In genomic region chr10:86730823-86731499, GRCm38 (mm10) we compare ENCODE assay signal across 8 mouse cellular contexts. TPM values are rescaled to one million over a fixed set of nuclear protein-coding genes. Genes with fewer than 3 reads are reported as not detected.
DNase-seq lines count a peak whose midpoint lies in the region; ATAC-seq lines count a peak whose summit lies in the region.

No protein-coding gene starts in this region.

- DNase-seq in adrenal gland, adult 18-20 months (ENCODE audit: low spot score in 2 of 2) = peak; percentile 79 to 88
- peak; percentile 93 for DNase-seq in embryo, embryonic 10.5 days (ENCODE audit: low spot score)
- peak; percentile 79 for DNase-seq in gastrocnemius, postnatal 14 days
- DNase-seq in left cerebral cortex, postnatal 10 days (ENCODE audit: extremely low spot score in 1 of 2, low spot score in 2 of 2) = peak; percentile 76 to 85
- peak; percentile 90 for DNase-seq in right cerebral cortex, postnatal 14 days
- peak; percentile 87 for DNase-seq in urinary bladder, postnatal 25 days (ENCODE audit: low spot score)

- peak; percentile 38 for ATAC-seq in inflammation-experienced regulatory T-cells, adult 6 months
- peak; percentile 61 for ATAC-seq in megakaryocyte progenitor cell, adult 5-6 weeks (replicated peaks; ENCODE audit: poor library complexity)

- intact Hi-C loops in gastrocnemius, postnatal 14 days (cut with DNase I; ENCODE audit: low total_unique reads) = loop anchor here (10.0 kb wide), 1 partner anchor 96 kb away; no protein-coding TSS in a partner anchor
- intact Hi-C loops in left cerebral cortex, postnatal 10 days (cut with DNase I) = loop anchor here (10.0 kb wide), 1 partner anchor 256 kb away; no protein-coding TSS in a partner anchor

RNA-seq across cellular contexts. Expression of gene Ttc41, which starts 25.4 kb away (rescaled TPM):
- total RNA-seq in adrenal gland, adult 18-20 months (2021) = 1 to 10 TPM; 2.3 to 3.1 TPM
- 1 to 10 TPM; 1.6 to 1.7 TPM for total RNA-seq in gastrocnemius, postnatal 14 days (2021)
- 1 to 10 TPM in 1 of 3 experiments, under 1 TPM in 2; 0.39 to 1.7 (median 0.59) TPM for polyA plus RNA-seq in inflammation-experienced regulatory T-cells, adult 6 months (2017; shearing (Covaris generic))
- total RNA-seq in left cerebral cortex, postnatal 10 days (2021) = 1 to 10 TPM; 1.6 to 1.7 TPM
- 1.7 and 2.4 TPM in 2 replicates for total RNA-seq in megakaryocyte progenitor cell, adult 5-6 weeks (2015)
- total RNA-seq in megakaryocyte progenitor cell, adult 5-6 weeks (2017) = 1.5 and 1.6 TPM in 2 replicates

RNA-seq across cellular contexts. Expression of gene Hsp90b1, which starts 25.7 kb away (rescaled TPM):
- 100 to 1,000 TPM; 593 to 704 TPM for total RNA-seq in adrenal gland, adult 18-20 months (2021)
- total RNA-seq in gastrocnemius, postnatal 14 days (2021) = 100 to 1,000 TPM; 118 to 140 TPM
- 100 to 1,000 TPM; 171 to 400 (median 186) TPM for polyA plus RNA-seq in inflammation-experienced regulatory T-cells, adult 6 months (2017; shearing (Covaris generic))
- 100 to 1,000 TPM; 245 to 249 TPM for total RNA-seq in left cerebral cortex, postnatal 10 days (2021)
- total RNA-seq in megakaryocyte progenitor cell, adult 5-6 weeks (2015) = 925 and 968 TPM in 2 replicates
- 1,272 and 1,450 TPM in 2 replicates for total RNA-seq in megakaryocyte progenitor cell, adult 5-6 weeks (2017)

RNA-seq across cellular contexts. Expression of gene Gm49358, which starts 32.8 kb away (rescaled TPM):
- total RNA-seq in adrenal gland, adult 18-20 months (2021) = 10 to 100 TPM; 12.4 to 15.9 TPM
- 10 to 100 TPM; 12.2 to 18.4 TPM for total RNA-seq in gastrocnemius, postnatal 14 days (2021)
- polyA plus RNA-seq in inflammation-experienced regulatory T-cells, adult 6 months (2017; shearing (Covaris generic)) = not detected
- total RNA-seq in left cerebral cortex, postnatal 10 days (2021) = 10 to 100 TPM; 20.2 to 24.7 TPM
- total RNA-seq in megakaryocyte progenitor cell, adult 5-6 weeks (2015) = not detected in 2 replicates
- 0.21 TPM in 1 of 2 replicates, not detected in the other for total RNA-seq in megakaryocyte progenitor cell, adult 5-6 weeks (2017)

RNA-seq across cellular contexts. Expression of gene Nt5dc3, which starts 47.8 kb away (rescaled TPM):
- 10 to 100 TPM; 39.3 to 46.3 TPM for total RNA-seq in adrenal gland, adult 18-20 months (2021)
- total RNA-seq in gastrocnemius, postnatal 14 days (2021) = 10 to 100 TPM; 25.2 to 38.1 TPM
- polyA plus RNA-seq in inflammation-experienced regulatory T-cells, adult 6 months (2017; shearing (Covaris generic)) = 1 to 10 TPM in 2 of 3 experiments, under 1 TPM in 1; 0.68 to 1.9 (median 1.2) TPM
- total RNA-seq in left cerebral cortex, postnatal 10 days (2021) = 10 to 100 TPM; 65.7 to 68.5 TPM
- total RNA-seq in megakaryocyte progenitor cell, adult 5-6 weeks (2015) = 3.4 and 4.2 TPM in 2 replicates
- total RNA-seq in megakaryocyte progenitor cell, adult 5-6 weeks (2017) = 3.0 and 3.2 TPM in 2 replicates

Comparison
In these comparisons a context has a peak if more than half of its experiments do, and no peak if none do; other contexts are left out.
1. Peak in every context shown above with its lines: DNase-seq and ATAC-seq.
2. RNA of gene Gm49358, which starts 32.8 kb away (total RNA-seq): 20.2 to 24.7 TPM in left cerebral cortex, postnatal 10 days, 12.2 to 18.4 TPM in gastrocnemius, postnatal 14 days and 12.4 to 15.9 TPM in adrenal gland, adult 18-20 months; 0.21 TPM in megakaryocyte progenitor cell, adult 5-6 weeks; every median in the first group is over 10 times any median in the second.